ENCODE assay signal across 20 mouse cellular contexts in the genomic region with DNA sequence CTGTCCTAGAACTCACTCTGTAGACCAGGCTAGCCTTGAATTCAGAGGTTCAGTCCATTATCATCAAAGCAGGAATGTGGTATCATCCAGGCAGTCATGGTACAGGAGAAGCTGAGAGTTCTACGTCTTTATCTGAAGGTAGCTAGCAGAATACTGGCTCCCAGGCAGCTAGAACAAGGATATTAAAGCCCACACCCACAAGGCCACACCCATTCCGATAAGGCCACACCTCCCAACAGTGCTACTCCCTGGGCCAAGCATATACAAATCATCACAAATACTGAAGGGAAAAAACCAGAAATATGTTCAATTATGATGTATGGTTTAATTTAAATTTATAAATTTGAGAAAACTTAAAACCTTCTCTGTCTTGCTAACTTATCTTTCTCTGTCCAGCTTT. TPM values are rescaled to one million over a fixed set of nuclear protein-coding genes. Genes with fewer than 3 reads are reported as not detected.
DNase-seq lines count a peak whose midpoint lies in the region; ATAC-seq and TF ChIP-seq lines count a peak whose summit lies in the region.
"Had no signal": no experiment of that assay in that cellular context is flagged by ENCODE, and none has a peak within 500 bp of the region (broad histone marks: within the 10 kb centered on the region; RNA-seq: fewer than 3 reads in every experiment).

No protein-coding gene starts in this region.

- no peak for TF ChIP-seq CTCF in liver, postnatal 0 days (IDR thresholded peaks at IDR 0.05; ENCODE audit: low read depth)
- no peak for TF ChIP-seq CTCF in liver, embryonic 14.5 days (IDR thresholded peaks at IDR 0.05; ENCODE audit: low read depth)

- H3K9me3 ChIP-seq in liver, postnatal 0 days (ENCODE audit: low read length): no peaks in the 10 kb centered on the region
- no peaks in the 10 kb centered on the region for H3K9me3 ChIP-seq in liver, embryonic 14.5 days (ENCODE audit: control insufficient read depth, low read length)
- H3K9me3 ChIP-seq: hindbrain, embryonic 10.5 days had no signal

- H3K27me3 ChIP-seq in liver, postnatal 0 days (ENCODE audit: insufficient read depth, low read length): no peaks in the 10 kb centered on the region
- no peaks in the 10 kb centered on the region for H3K27me3 ChIP-seq in liver, embryonic 14.5 days (ENCODE audit: control insufficient read depth, insufficient read depth, low read length)
- H3K27me3 ChIP-seq: embryonic facial prominence, embryonic 13.5 days; forebrain, embryonic 13.5 days; heart, embryonic 12.5 days had no signal

- H3K4me2 ChIP-seq in liver, postnatal 0 days (ENCODE audit: low read depth, low read length): no peak overlapping the region
- no peak overlapping the region for H3K4me2 ChIP-seq in liver, embryonic 14.5 days (ENCODE audit: low read depth)
- H3K4me2 ChIP-seq: embryonic facial prominence, embryonic 13.5 days; forebrain, embryonic 13.5 days; heart, embryonic 12.5 days; hindbrain, embryonic 14.5 days had no signal

- no peak overlapping the region for H3K27ac ChIP-seq in liver, postnatal 0 days (ENCODE audit: low read depth)
- no peak overlapping the region for H3K27ac ChIP-seq in liver, embryonic 14.5 days
- H3K27ac ChIP-seq: embryonic facial prominence, embryonic 13.5 days; forebrain, embryonic 13.5 days; heart, adult 2 months; hindbrain, embryonic 10.5 days; hindbrain, embryonic 14.5 days had no signal

- TF ChIP-seq EP300 in liver, postnatal 0 days (IDR thresholded peaks at IDR 0.05; ENCODE audit: low read depth): no peak
- no peak for TF ChIP-seq EP300 in liver, embryonic 14.5 days (IDR thresholded peaks at IDR 0.05; ENCODE audit: low read depth)

- peaks cover 32% of the 10 kb centered on the region for H3K36me3 ChIP-seq in liver, postnatal 0 days (replicated peaks; ENCODE audit: insufficient read depth, low read length)
- H3K36me3 ChIP-seq in liver, embryonic 14.5 days (replicated peaks; ENCODE audit: control insufficient read depth, insufficient read depth, low read depth): peaks cover 17% of the 10 kb centered on the region

- H3K4me3 ChIP-seq in liver, postnatal 0 days (ENCODE audit: low read depth, low read length): no peak overlapping the region
- H3K4me3 ChIP-seq in liver, embryonic 14.5 days (ENCODE audit: insufficient read depth in 1 of 2, low read depth in 2 of 2, low read length in 2 of 2): no peak overlapping the region
- H3K4me3 ChIP-seq: embryonic facial prominence, embryonic 13.5 days; forebrain, embryonic 13.5 days; heart, adult 2 months; heart, embryonic 12.5 days; hindbrain, embryonic 10.5 days had no signal

- peak; percentile 66 for DNase-seq in liver
- DNase-seq in liver, postnatal 0 days: no peak
- peak in 2 of 3 experiments; percentile 26 to 31 for DNase-seq in liver, embryonic 14.5 days (ENCODE audit: low read depth in 3 of 3, low spot score in 3 of 3)
- no peak for DNase-seq in adrenal gland, adult 8-10 months
- no peak for DNase-seq in left cerebral cortex, adult 11 months (ENCODE audit: low spot score)
- DNase-seq in embryo, embryonic 10 days (ENCODE audit: low spot score): no peak
- DNase-seq: adrenal gland, postnatal 10 days; B cell, adult 2 months; cerebellum, adult 2 months; cerebellum, postnatal 25 days; forebrain, postnatal 0 days; gastrocnemius, postnatal 14 days; heart, adult 2 months had no signal

- H3K4me1 ChIP-seq in liver, postnatal 0 days (ENCODE audit: insufficient read depth): peaks cover 3% of the 10 kb centered on the region; the same call in 1 of the 2 replicates
- peaks cover 0 to 7% of the 10 kb centered on the region in 2 experiments; a peak in 2 of 4 replicates for H3K4me1 ChIP-seq in liver, embryonic 14.5 days (replicated peaks; ENCODE audit: control insufficient read depth in 2 of 2, insufficient read depth in 2 of 2, low read length in 1 of 2)
- H3K4me1 ChIP-seq: embryonic facial prominence, embryonic 13.5 days; forebrain, embryonic 13.5 days; hindbrain, embryonic 10.5 days had no signal

- WGBS in liver, postnatal 0 days (ENCODE audit: insufficient replicate concordance): 74% methylated on average over 2 of the region's 2 CpGs
- 27% methylated on average over 2 of the region's 2 CpGs for WGBS in liver, embryonic 14.5 days (ENCODE audit: insufficient replicate concordance)

- H3K9ac ChIP-seq in liver, postnatal 0 days (replicated peaks): no peak overlapping the region
- no peak overlapping the region for H3K9ac ChIP-seq in liver, embryonic 14.5 days (replicated peaks)
- H3K9ac ChIP-seq: embryonic facial prominence, embryonic 13.5 days; forebrain, embryonic 13.5 days; forebrain, postnatal 0 days; heart, embryonic 12.5 days; hindbrain, embryonic 14.5 days had no signal

- ATAC-seq in liver, postnatal 0 days: no peak
- peak; percentile 59; the same call in 1 of the 2 replicates for ATAC-seq in erythroid progenitor cell, adult 5-6 weeks (replicated peaks; ENCODE audit: low FRiP score, poor library complexity, severe bottlenecking)
- ATAC-seq in liver, embryonic 14.5 days (ENCODE audit: insufficient read depth): peak; percentile 76
- ATAC-seq: CD4-positive, CD25-positive, alpha-beta regulatory T cell, adult 4 months; forebrain, embryonic 13.5 days; forebrain, postnatal 0 days had no signal

RNA-seq across cellular contexts. Expression of gene Ylpm1, which starts 16.1 kb away (rescaled TPM):
- 5.4 and 6.2 TPM in 2 replicates for polyA plus RNA-seq in liver, postnatal 0 days (2015; fragmentation: Nextera tagmentation; extraction: Ambion mirVana)
- total RNA-seq in erythroid progenitor cell, adult 5-6 weeks (2015; ENCODE audit: low replicate concordance): 72.1 and 73.2 TPM in 2 replicates
- total RNA-seq in erythroid progenitor cell, adult 5-6 weeks (2017; ENCODE audit: low replicate concordance): 52.5 and 87.7 TPM in 2 replicates
- 6.4 and 9.8 TPM in 2 replicates for polyA plus RNA-seq in liver, embryonic 14.5 days (2012; rRNA removed)
- polyA plus RNA-seq in liver, embryonic 14.5 days (2014; fragmentation: Nextera tagmentation; extraction: Ambion mirVana): 8.3 and 9.7 TPM in 2 replicates
- 10 to 100 TPM; 49.2 to 81.8 (median 54.0) TPM for total RNA-seq in adrenal gland, adult 8-10 months (2022)

RNA-seq across cellular contexts. Expression of gene Arel1, which starts 41.5 kb away (rescaled TPM):
- polyA plus RNA-seq in liver, postnatal 0 days (2015; fragmentation: Nextera tagmentation; extraction: Ambion mirVana): 5.2 and 6.9 TPM in 2 replicates
- 61.2 and 62.3 TPM in 2 replicates for total RNA-seq in erythroid progenitor cell, adult 5-6 weeks (2015; ENCODE audit: low replicate concordance)
- 58.8 and 73.4 TPM in 2 replicates for total RNA-seq in erythroid progenitor cell, adult 5-6 weeks (2017; ENCODE audit: low replicate concordance)
- polyA plus RNA-seq in liver, embryonic 14.5 days (2012; rRNA removed): 15.4 and 16.1 TPM in 2 replicates
- 14.8 and 17.4 TPM in 2 replicates for polyA plus RNA-seq in liver, embryonic 14.5 days (2014; fragmentation: Nextera tagmentation; extraction: Ambion mirVana)
- total RNA-seq in adrenal gland, adult 8-10 months (2022): 10 to 100 TPM; 37.9 to 47.3 (median 42.6) TPM

RNA-seq across cellular contexts. Expression of gene Fcf1, which starts 41.5 kb away (rescaled TPM):
- 66.0 and 74.5 TPM in 2 replicates for polyA plus RNA-seq in liver, postnatal 0 days (2015; fragmentation: Nextera tagmentation; extraction: Ambion mirVana)
- total RNA-seq in erythroid progenitor cell, adult 5-6 weeks (2015; ENCODE audit: low replicate concordance): 59.5 and 73.8 TPM in 2 replicates
- total RNA-seq in erythroid progenitor cell, adult 5-6 weeks (2017; ENCODE audit: low replicate concordance): 21.8 and 66.6 TPM in 2 replicates
- 45.8 and 86.1 TPM in 2 replicates for polyA plus RNA-seq in liver, embryonic 14.5 days (2012; rRNA removed)
- 102 and 111 TPM in 2 replicates for polyA plus RNA-seq in liver, embryonic 14.5 days (2014; fragmentation: Nextera tagmentation; extraction: Ambion mirVana)
- 100 to 1,000 TPM in 1 of 4 experiments, 10 to 100 TPM in 3; 74.7 to 101 (median 92.7) TPM for total RNA-seq in adrenal gland, adult 8-10 months (2022)

Comparison
In these comparisons a context has a peak if more than half of its experiments do, and no peak if none do; other contexts are left out.
1. DNase-seq: peak in liver (single experiment) and liver, embryonic 14.5 days (2 of 3); none in liver, postnatal 0 days (single experiment), adrenal gland, adult 8-10 months (single experiment), left cerebral cortex, adult 11 months (single experiment) and embryo, embryonic 10 days (single experiment).